In the genomic region with DNA sequence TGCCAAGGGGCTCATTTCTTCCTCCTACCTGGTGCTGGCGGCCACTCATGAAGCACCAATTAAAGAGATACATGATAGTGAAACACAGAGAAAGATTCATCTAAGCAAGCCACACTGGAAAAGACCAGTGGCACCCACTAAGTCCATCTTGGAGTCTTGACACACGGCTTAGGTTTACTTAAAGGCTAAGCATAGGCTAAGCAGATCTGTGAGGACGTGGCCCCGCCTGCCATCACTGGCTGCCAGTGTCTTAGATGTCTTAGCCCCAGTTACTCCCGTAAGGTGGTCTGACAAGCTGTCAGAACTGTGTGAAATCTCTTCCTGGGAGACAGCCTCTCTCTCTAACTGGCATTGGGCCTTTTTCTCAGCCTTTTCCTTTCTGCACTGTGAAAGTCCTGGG, we compare ENCODE assay signal across 29 mouse cellular contexts.
"Had no signal": no experiment of that assay in that cellular context is flagged by ENCODE, and none has a peak within 500 bp of the region (broad histone marks: within the 10 kb centered on the region; RNA-seq: fewer than 3 reads in every experiment).

No protein-coding gene starts in this region.

- DNase-seq: left cerebral cortex, postnatal 4 days; liver, embryonic 13.5 days; lung, adult 18-20 months; lung, adult 2 months; lung, embryonic 14.5 days; lung, postnatal 10 days; lung, postnatal 14 days; midbrain, embryonic 14.5 days had no signal

- H3K4me3 ChIP-seq: left cerebral cortex, adult 2 months; limb, embryonic 10.5 days; limb, embryonic 12.5 days; limb, embryonic 13.5 days; limb, embryonic 15.5 days; liver, embryonic 12.5 days; liver, embryonic 13.5 days; liver, embryonic 15.5 days; lung, embryonic 15.5 days; megakaryocyte, embryonic 14.5 days; midbrain, embryonic 10.5 days; midbrain, embryonic 12.5 days; midbrain, embryonic 13.5 days; midbrain, embryonic 15.5 days; myocyte had no signal

- H3K4me2 ChIP-seq: limb, embryonic 12.5 days; limb, embryonic 13.5 days; limb, embryonic 15.5 days; liver, embryonic 11.5 days; liver, embryonic 12.5 days; liver, embryonic 13.5 days; liver, embryonic 15.5 days; lung, embryonic 14.5 days; lung, embryonic 15.5 days; midbrain, embryonic 11.5 days; midbrain, embryonic 12.5 days; midbrain, embryonic 13.5 days; midbrain, embryonic 15.5 days had no signal

- H3K27ac ChIP-seq: left cerebral cortex, adult 2 months; limb, embryonic 10.5 days; limb, embryonic 12.5 days; limb, embryonic 13.5 days; limb, embryonic 15.5 days; liver, embryonic 12.5 days; liver, embryonic 13.5 days; liver, embryonic 14.5 days; liver, embryonic 15.5 days; lung, embryonic 15.5 days; macrophage; midbrain, embryonic 10.5 days; midbrain, embryonic 12.5 days; midbrain, embryonic 13.5 days; midbrain, embryonic 15.5 days had no signal

- H3K36me3 ChIP-seq: limb, embryonic 10.5 days; limb, embryonic 12.5 days; limb, embryonic 13.5 days; limb, embryonic 15.5 days; liver, embryonic 12.5 days; liver, embryonic 13.5 days; liver, embryonic 15.5 days; lung, embryonic 15.5 days; midbrain, embryonic 10.5 days; midbrain, embryonic 12.5 days; midbrain, embryonic 13.5 days; midbrain, embryonic 15.5 days had no signal

- H3K9ac ChIP-seq: limb, embryonic 12.5 days; limb, embryonic 13.5 days; limb, embryonic 15.5 days; liver, embryonic 12.5 days; liver, embryonic 13.5 days; liver, embryonic 14.5 days; liver, embryonic 15.5 days; liver, postnatal 0 days; lung, embryonic 14.5 days; lung, embryonic 15.5 days; midbrain, embryonic 12.5 days; midbrain, embryonic 13.5 days; midbrain, embryonic 15.5 days had no signal

- H3K9me3 ChIP-seq: limb, embryonic 10.5 days; limb, embryonic 12.5 days; limb, embryonic 13.5 days; limb, embryonic 15.5 days; liver, embryonic 12.5 days; liver, embryonic 13.5 days; liver, embryonic 15.5 days; lung, embryonic 15.5 days; megakaryocyte, embryonic 14.5 days; midbrain, embryonic 10.5 days; midbrain, embryonic 12.5 days; midbrain, embryonic 13.5 days; midbrain, embryonic 15.5 days had no signal

- H3K27me3 ChIP-seq: limb, embryonic 12.5 days; limb, embryonic 13.5 days; limb, embryonic 15.5 days; lung, embryonic 15.5 days had no signal

- ATAC-seq: liver, embryonic 12.5 days; liver, postnatal 0 days; lung, postnatal 0 days; midbrain, embryonic 13.5 days; midbrain, embryonic 15.5 days; midbrain, embryonic 16.5 days had no signal
